Mouse (Mus musculus) heart, postnatal 0 days (tissue): Measurements from ENCODE around the gene Gpr137. TPM values are rescaled to one million over a fixed set of nuclear protein-coding genes. Genes with fewer than 3 reads are reported as not detected.
"Not testable (repeated sequence)": the region's sequence is repeated elsewhere in the genome, so short reads cannot be mapped to it uniquely, and the experiment has no call there.

Experiments
- ATAC-seq: fragments of 200-750 bp; cut with Nextera tagmentation; 2 replicates; pipeline ENCODE4 v1.8.0; 2017; ENCODE audit warnings: low read depth, moderate number of reproducible peaks, moderate library complexity; ENCODE audit not compliant: insufficient read depth
- DNase-seq: peaks from one replicate; pipeline ENCODE4 v3.0.0-alpha.2; 2016; ENCODE audit warnings: low spot score
- H3K27ac ChIP-seq: fragments of 300-500 bp; sonication (generic); 2 replicates; pipeline ENCODE4 v1.5.1; 2014; ENCODE audit warnings: low read depth, mild to moderate bottlenecking
- H3K27me3 ChIP-seq: fragments of 300-500 bp; sonication (generic); 2 replicates; pipeline ENCODE4 v1.6.1; 2014; ENCODE audit warnings: low read length, mixed read lengths; ENCODE audit not compliant: control insufficient read depth, insufficient read depth
- H3K36me3 ChIP-seq: fragments of 300-500 bp; sonication (generic); replicated peaks from 2 replicates; pipeline ENCODE4 v1.6.1; 2014; ENCODE audit warnings: low read length, mixed read lengths; ENCODE audit not compliant: control insufficient read depth, insufficient read depth
- H3K4me1 ChIP-seq: fragments of 300-500 bp; sonication (generic); 2 replicates; pipeline ENCODE4 v1.6.1; 2014; ENCODE audit warnings: antibody characterized with exemption; ENCODE audit not compliant: control insufficient read depth, insufficient read depth
- H3K4me2 ChIP-seq: fragments of 300-500 bp; sonication (generic); 2 replicates; pipeline ENCODE4 v1.6.1; 2014; ENCODE audit warnings: low read depth, mild to moderate bottlenecking, low read length, moderate library complexity
- H3K4me3 ChIP-seq: fragments of 300-500 bp; sonication (generic); 2 replicates; pipeline ENCODE4 v1.5.1; 2014; ENCODE audit warnings: low read depth, low read length
- H3K9ac ChIP-seq: fragments of 300-500 bp; sonication (generic); replicated peaks from 2 replicates; pipeline ENCODE4 v1.6.1; 2014; ENCODE audit warnings: low read depth, low read length, mixed read lengths
- H3K9me3 ChIP-seq: fragments of 300-500 bp; sonication (generic); replicated peaks from 2 replicates; pipeline ENCODE4 v1.6.1; 2016; ENCODE audit warnings: low read length; ENCODE audit not compliant: control insufficient read depth
- CTCF ChIP-seq: IDR thresholded peaks from 2 replicates; pipeline ENCODE4 v1.5.1; 2016; ENCODE audit warnings: antibody characterized with exemption, control low read depth, low read depth
- EP300 ChIP-seq: IDR thresholded peaks from 2 replicates; pipeline ENCODE4 v1.6.1; 2016; ENCODE audit warnings: antibody characterized with exemption, low read depth
- WGBS: fragments of 180-500 bp; shearing (Covaris S2); extraction: QIAGEN DNeasy Blood & Tissue Kit; methylation state at CpG from one replicate; pipeline ENCODE4 v1.1.7; 2014; 5-methylcytosine and 5-hydroxymethylcytosine counted together
- polyA plus RNA-seq: library from polyadenylated mRNA; unstranded; fragments of >200 nt; fragmentation: Nextera tagmentation; extraction: Ambion mirVana; gene quantifications from 2 replicates; pipeline ENCODE4 v1.2.1, GENCODE M21; 2015
- total RNA-seq: library from RNA; depleted of rRNA; stranded (reverse); fragments of >200 nt; gene quantifications from 2 replicates; pipeline ENCODE4 v1.2.3, GENCODE M21; 2014; ENCODE audit warnings: low replicate concordance

Gpr137 gene
- total and polyA plus RNA-seq, 2 experiments from 2014 or later: 16.8 to 46.1 TPM

DNA sequence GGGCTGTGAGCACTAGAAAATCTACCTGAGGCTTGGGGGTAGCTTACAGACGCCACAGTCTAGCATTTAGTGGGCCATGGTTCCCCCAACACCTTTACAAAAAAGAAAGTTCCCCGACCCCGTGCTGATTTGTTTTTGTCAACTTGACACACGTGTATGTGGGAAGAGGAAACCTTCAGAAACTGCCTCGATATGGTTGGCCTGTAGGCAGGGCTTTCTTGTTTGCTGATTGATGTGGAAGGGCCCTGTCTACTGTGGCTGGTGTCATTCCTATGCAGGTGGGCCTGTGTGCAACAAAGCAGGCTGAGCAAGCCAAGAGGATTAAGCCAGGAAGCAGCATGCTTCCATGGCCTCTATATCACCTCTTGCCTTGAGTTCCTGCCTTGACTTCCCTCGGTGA lies 29.2 kb downstream of the Gpr137 start:
- Histone ChIP-seq H3K27me3 (no peaks in the 10 kb centered on the region), H3K4me3 (no peak overlapping the region), H3K4me2 (no peak overlapping the region), H3K4me1 (peaks cover 7% of the 10 kb centered on the region), H3K9ac (no peak overlapping the region), H3K9me3 (no peaks in the 10 kb centered on the region), H3K36me3 (peaks cover 30% of the 10 kb centered on the region), H3K27ac (no peak overlapping the region)
- WGBS: 77% methylated on average over 6 of the region's 6 CpGs
- DNase-seq (no peak), ATAC-seq (no peak)
- TF ChIP-seq EP300 (no peak), CTCF (no peak)

DNA sequence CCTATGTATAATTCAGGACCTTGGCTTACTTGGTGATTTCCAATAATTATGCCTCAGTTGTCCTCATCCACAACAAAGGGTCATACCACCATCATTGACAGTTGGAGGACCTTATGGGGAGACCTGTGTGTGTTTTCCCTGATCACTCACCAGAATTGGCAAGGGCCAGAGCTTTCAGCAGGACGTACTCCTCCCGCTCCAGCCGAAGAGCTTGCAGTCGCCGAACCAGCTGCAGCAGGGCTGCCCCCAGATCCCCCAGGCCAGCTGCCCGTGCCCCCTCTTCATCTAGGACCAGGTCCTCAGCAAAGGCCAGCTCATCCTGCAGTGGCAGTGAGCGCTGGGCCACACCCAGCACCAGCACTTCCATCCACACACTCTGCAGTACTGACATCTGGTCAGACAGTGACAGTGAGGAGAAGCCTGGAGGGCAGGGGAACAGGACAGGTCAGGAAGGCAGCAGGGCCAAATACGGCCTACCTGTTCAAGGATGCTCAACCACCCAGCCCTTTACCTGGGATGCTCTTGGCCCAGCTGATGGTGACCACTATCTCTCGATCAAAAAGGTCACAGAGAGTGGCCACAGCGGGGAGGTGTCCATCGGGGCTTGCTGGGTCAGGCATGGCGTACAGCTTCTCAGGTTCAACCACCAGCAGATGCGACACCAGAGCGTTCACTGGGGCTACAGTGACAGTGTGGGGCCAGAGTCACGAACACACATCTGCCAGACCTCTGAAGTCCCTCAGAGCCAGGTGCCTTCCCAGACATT lies 29.9 kb downstream of the Gpr137 start:
- no peak overlapping the region for H3K4me3 ChIP-seq
- peaks cover 12% of the 10 kb centered on the region for H3K4me1 ChIP-seq
- DNase-seq: no peak
- H3K4me2 ChIP-seq: no peak overlapping the region
- no peak overlapping the region for H3K9ac ChIP-seq
- H3K36me3 ChIP-seq: peaks cover 30% of the 10 kb centered on the region
- no peak for TF ChIP-seq CTCF
- H3K27me3 ChIP-seq: no peaks in the 10 kb centered on the region
- ATAC-seq: no peak
- 92% methylated on average over 15 of the region's 15 CpGs for WGBS
- no peak overlapping the region for H3K27ac ChIP-seq
- H3K9me3 ChIP-seq: no peaks in the 10 kb centered on the region

DNA sequence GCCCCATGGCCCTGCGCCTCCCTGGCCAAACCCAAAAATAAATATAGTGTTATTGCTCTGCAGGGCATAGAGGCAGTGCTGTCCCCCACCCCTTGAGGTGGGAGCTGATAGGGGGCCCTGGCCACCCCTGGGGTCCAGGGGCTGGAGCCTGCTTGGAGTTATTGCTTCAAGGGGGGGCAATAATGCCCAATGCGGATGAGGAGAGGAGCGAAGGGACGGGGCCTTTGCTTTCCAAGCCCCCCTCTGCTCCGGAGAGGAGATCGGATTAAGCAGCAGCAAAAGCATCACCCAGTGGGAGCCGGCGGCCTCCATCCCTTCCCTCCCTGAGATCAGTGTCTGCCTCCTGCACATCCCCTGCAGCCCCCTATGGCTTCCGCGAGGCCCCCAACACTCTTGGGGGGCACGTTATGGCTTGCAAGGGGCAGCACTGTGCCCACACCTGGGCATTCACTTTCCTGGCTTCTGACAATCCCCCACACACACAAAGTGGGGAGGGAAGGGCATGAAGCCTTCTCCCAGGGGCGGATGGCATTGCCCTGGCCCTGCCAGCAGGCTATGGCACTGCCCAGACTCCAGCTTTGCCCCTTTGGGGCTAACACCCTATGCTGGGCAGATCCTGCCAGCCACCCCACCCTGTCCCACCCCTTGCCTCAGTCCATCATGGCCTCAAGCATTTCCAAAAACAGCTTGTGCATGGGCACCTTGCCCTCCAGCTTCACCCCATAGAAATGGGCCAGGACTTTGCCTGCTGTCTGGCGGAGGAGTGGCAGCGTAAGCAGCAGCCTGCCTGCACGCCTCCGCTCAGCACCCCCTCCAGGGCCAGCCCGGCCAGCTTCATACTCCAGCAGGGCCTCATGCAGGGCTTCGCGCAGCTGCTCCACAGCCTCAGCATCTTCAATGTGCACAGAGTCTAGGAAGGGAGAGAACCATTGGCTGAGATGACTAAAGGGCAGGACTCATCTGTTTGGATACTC lies 30.9 kb downstream of the Gpr137 start:
- WGBS: 77% methylated on average over 19 of the region's 19 CpGs
- no peak for TF ChIP-seq CTCF
- TF ChIP-seq EP300: no peak

GRCm38 (mm10) chr19:6910306-6910705 lies 32.0 kb downstream of the Gpr137 start:
- peak; percentile 15 for ATAC-seq
- DNase-seq, H3K27me3 ChIP-seq, H3K9me3 ChIP-seq: not testable (repeated sequence)
- 1% methylated on average over 29 of the region's 30 CpGs for WGBS
- H3K4me2 ChIP-seq: peak overlapping the region; percentile 73
- peaks cover 48% of the 10 kb centered on the region for H3K36me3 ChIP-seq
- H3K4me3 ChIP-seq: peak overlapping the region; percentile 71
- peaks cover 12% of the 10 kb centered on the region for H3K4me1 ChIP-seq
- H3K27ac ChIP-seq: peak overlapping the region; percentile 99
- H3K9ac ChIP-seq: peak overlapping the region; percentile 66

More for the DNA sequence above, 30.9 kb downstream of the Gpr137 start:
- Histone ChIP-seq H3K4me1 (peaks cover 12% of the 10 kb centered on the region), H3K4me3 (no peak overlapping the region), H3K27me3 (no peaks in the 10 kb centered on the region), H3K9me3 (no peaks in the 10 kb centered on the region), H3K4me2 (peak overlapping the region; percentile 73; the same call in 1 of the 2 replicates), H3K9ac (no peak overlapping the region), H3K36me3 (peaks cover 38% of the 10 kb centered on the region), H3K27ac (no peak overlapping the region)
- ATAC-seq (no peak), DNase-seq (no peak)

GRCm38 (mm10) chr19:6909507-6910289 lies 32.6 kb downstream of the Gpr137 start, which contains the start of the genes Trmt112 and Prdx5:
Trmt112 (plus strand) TSS chr19:6909698.
Prdx5 (minus strand) TSS chr19:6910106.
- H3K4me3 ChIP-seq: peak within 1 kb of the TSS; percentile 71
- ATAC-seq (peak; percentile 90), DNase-seq (peak; percentile 95)
- H3K27me3 ChIP-seq: no peaks in the 10 kb centered on the region
- peak; percentile 22 for TF ChIP-seq CTCF
- peak; percentile 84 for TF ChIP-seq EP300
- H3K9ac ChIP-seq: peak within 1 kb of the TSS; percentile 66
- under 1% methylated on average over 65 of the region's 65 CpGs for WGBS
- H3K4me1 ChIP-seq: peaks cover 12% of the 10 kb centered on the region
- peaks cover 54% of the 10 kb centered on the region for H3K36me3 ChIP-seq
- no peaks in the 10 kb centered on the region for H3K9me3 ChIP-seq
- H3K4me2 ChIP-seq: peak within 1 kb of the TSS; percentile 73
- H3K27ac ChIP-seq: peak within 1 kb of the TSS; percentile 99
